Mouse (Mus musculus) embryonic facial prominence, embryonic 13.5 days (tissue): ENCODE data around the gene Chga. TPM values are rescaled to one million over a fixed set of nuclear protein-coding genes. Genes with fewer than 3 reads are reported as not detected.

Experiments
- ATAC-seq: fragments of 200-750 bp; cut with Nextera tagmentation; 2 replicates; pipeline ENCODE4 v1.8.0; 2017; ENCODE audit warnings: low read depth; ENCODE audit not compliant: insufficient number of reproducible peaks, insufficient read depth, low FRiP score, low TSS enrichment
- H3K27ac ChIP-seq: fragments of 300-500 bp; sonication (generic); 2 replicates; pipeline ENCODE4 v1.5.1; 2015; ENCODE audit warnings: moderate library complexity, mild to moderate bottlenecking, inconsistent platforms
- H3K27me3 ChIP-seq: fragments of 300-500 bp; sonication (generic); 2 replicates; pipeline ENCODE4 v1.6.1; 2015; ENCODE audit warnings: mild to moderate bottlenecking, inconsistent platforms
- H3K36me3 ChIP-seq: fragments of 300-500 bp; sonication (generic); 2 replicates; pipeline ENCODE4 v1.6.1; 2015; ENCODE audit warnings: mild to moderate bottlenecking, inconsistent platforms
- H3K4me1 ChIP-seq: fragments of 300-500 bp; sonication (generic); 2 replicates; pipeline ENCODE4 v1.6.1; 2015; ENCODE audit warnings: inconsistent platforms
- H3K4me2 ChIP-seq: fragments of 300-500 bp; sonication (generic); 2 replicates; pipeline ENCODE4 v1.6.1; 2015; ENCODE audit warnings: moderate library complexity, mild to moderate bottlenecking, inconsistent platforms
- H3K4me3 ChIP-seq: fragments of 300-500 bp; sonication (generic); 2 replicates; pipeline ENCODE4 v1.5.1; 2015; ENCODE audit warnings: mild to moderate bottlenecking, inconsistent platforms
- H3K9ac ChIP-seq: fragments of 300-500 bp; sonication (generic); 2 replicates; pipeline ENCODE4 v1.6.1; 2015; ENCODE audit warnings: mild to moderate bottlenecking, inconsistent platforms
- H3K9me3 ChIP-seq: fragments of 300-500 bp; sonication (generic); 2 replicates; pipeline ENCODE4 v1.6.1; 2016; ENCODE audit warnings: inconsistent platforms
- WGBS: fragments of 180-500 bp; shearing (Covaris S2); methylation state at CpG from one replicate; pipeline ENCODE4 v1.1.7; 2015; ENCODE audit warnings: mixed read lengths; 5-methylcytosine and 5-hydroxymethylcytosine counted together
- polyA plus RNA-seq: library from polyadenylated mRNA; unstranded; fragments of >200 nt; fragmentation: Nextera tagmentation; extraction: Ambion mirVana; gene quantifications from 2 replicates; pipeline ENCODE4 v1.2.1, GENCODE M21; 2015

Gene Chga
- 3.4 and 4.3 TPM in 2 replicates for polyA plus RNA-seq

DNA sequence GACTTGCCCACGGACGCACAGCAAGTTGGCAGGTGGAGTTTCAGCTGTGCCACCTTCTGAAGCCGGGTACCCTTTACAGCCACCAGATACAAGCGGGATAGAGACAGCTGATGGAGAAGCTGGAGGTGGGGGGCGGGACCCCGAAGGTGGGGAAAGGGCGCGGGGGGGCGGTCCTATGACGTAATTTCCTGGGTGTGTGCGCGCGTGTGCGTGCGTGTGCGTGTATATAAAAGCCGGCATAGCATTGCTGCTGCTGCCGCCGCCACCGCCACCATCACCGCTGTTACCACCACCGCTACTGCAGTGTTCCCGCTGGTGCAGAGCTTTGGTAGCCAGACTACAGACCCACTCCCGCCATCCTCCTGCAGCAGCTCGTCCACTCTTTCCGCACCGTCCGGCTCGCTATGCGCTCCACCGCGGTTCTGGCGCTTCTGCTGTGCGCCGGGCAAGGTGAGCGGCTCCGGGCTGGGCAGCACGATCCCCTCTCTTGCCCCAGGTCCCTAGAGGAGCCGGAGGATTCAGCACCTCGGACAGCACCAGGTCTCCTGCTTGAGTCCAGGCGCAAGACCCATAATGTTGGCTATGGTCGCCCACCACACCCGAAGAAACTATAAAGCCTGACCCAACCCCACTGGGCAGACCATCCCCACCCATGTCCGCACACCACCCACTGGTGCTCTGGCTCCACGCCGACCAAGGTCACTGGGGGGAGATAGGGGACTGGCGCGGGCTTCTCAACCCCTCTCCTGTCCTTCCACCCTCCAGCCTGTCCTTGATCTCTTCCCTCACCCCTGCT is at the start of gene Chga:
Gene Chga (plus strand): TSS at position 249 of the 796 bp plus-strand sequence.
- Histone ChIP-seq H3K27me3 (peaks cover 52% of the 10 kb centered on the region), H3K4me1 (0 out of 2 replicates have a peak, but pooled peaks cover 8% of the 10 kb centered on the region), H3K27ac (no peak within 1 kb of the TSS), H3K4me2 (peak within 1 kb of the TSS; percentile 61), H3K36me3 (no peaks in the 10 kb centered on the region), H3K4me3 (peak within 1 kb of the TSS; percentile 37), H3K9ac (no peak within 1 kb of the TSS), H3K9me3 (no peaks in the 10 kb centered on the region)
- 3% methylated on average over 47 of the region's 48 CpGs for WGBS
- peak; percentile 50; the same call in 1 of the 2 replicates for ATAC-seq

DNA sequence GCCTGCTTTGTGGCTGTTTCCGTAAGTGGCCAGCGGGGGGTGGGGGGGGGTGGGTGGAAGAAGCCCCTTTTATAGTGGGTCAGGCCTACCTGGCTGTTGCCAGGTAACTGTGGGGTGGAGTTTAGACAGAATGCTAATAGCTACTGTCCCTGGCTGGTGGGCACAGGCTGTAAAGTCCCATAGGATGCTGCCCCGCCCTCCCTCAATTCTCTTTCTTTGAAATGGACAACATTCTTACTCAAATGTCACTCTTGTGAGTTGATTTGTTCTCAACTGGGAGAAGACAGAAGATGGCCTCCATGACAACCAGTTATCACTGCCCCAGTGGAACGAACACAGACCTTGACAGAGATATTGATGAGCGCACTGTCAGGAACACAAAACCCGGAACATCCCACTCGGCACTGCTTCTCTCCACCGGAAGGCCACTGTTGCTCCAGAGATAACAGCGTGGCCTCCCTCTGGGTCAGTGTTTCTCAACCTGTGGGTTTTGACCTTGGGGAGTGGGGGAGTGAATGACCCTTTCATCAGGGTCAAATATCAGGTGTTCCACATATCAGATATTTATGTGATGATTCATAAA is 49.5 kb upstream of the Chga start:
- H3K36me3 ChIP-seq, result no peaks in the 10 kb centered on the region
- no peak overlapping the region for H3K9ac ChIP-seq
- peaks cover 3% of the 10 kb centered on the region; the same call in 1 of the 2 replicates for H3K4me1 ChIP-seq
- no peak for ATAC-seq
- no peak overlapping the region for H3K27ac ChIP-seq
- WGBS, result 82% methylated on average over 9 of the region's 9 CpGs
- H3K4me3 ChIP-seq, result no peak overlapping the region
- H3K4me2 ChIP-seq, result no peak overlapping the region
- no peaks in the 10 kb centered on the region for H3K9me3 ChIP-seq
- no peaks in the 10 kb centered on the region for H3K27me3 ChIP-seq

GRCm38 (mm10) chr12:102505949-102506348 is 48.8 kb upstream of the Chga start:
- H3K27ac ChIP-seq, result no peak overlapping the region
- no peak overlapping the region for H3K9ac ChIP-seq
- 92% methylated on average over 7 of the region's 7 CpGs for WGBS
- H3K9me3 ChIP-seq, result no peaks in the 10 kb centered on the region
- no peak for ATAC-seq
- H3K4me3 ChIP-seq, result no peak overlapping the region
- no peak overlapping the region for H3K4me2 ChIP-seq
- no peaks in the 10 kb centered on the region for H3K36me3 ChIP-seq
- H3K27me3 ChIP-seq, result no peaks in the 10 kb centered on the region
- peaks cover 10% of the 10 kb centered on the region for H3K4me1 ChIP-seq

DNA sequence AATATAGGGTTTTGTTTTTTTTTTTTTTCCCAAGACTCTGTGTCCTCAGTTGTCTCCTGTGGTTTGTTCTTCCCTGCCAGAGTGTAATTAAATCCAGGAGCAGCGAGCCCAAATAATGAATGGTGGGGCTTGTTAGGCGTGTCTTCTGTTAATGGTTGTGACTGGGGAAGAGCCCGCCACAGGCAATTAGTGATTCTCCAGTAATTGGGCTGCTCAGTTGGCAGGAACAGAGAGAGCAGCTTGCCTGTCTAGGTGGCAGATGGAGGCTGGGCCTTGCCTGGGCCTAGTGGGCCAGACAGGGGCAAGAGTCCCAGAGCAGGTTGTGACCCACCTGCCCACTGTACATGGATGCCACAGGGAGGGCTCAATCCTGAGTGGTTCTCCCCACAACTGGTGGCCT is 43.4 kb upstream of the Chga start:
- H3K27me3 ChIP-seq, result no peaks in the 10 kb centered on the region
- peak overlapping the region; percentile 48; the same call in 1 of the 2 replicates for H3K27ac ChIP-seq
- H3K36me3 ChIP-seq, result no peaks in the 10 kb centered on the region
- H3K9me3 ChIP-seq, result no peaks in the 10 kb centered on the region
- H3K9ac ChIP-seq, result no peak overlapping the region
- H3K4me2 ChIP-seq, result no peak overlapping the region
- no peak for ATAC-seq
- no peak overlapping the region for H3K4me3 ChIP-seq
- H3K4me1 ChIP-seq, result peaks cover 19% of the 10 kb centered on the region
- WGBS, result 6% methylated on average over 3 of the region's 3 CpGs

- no peak overlapping the region for H3K4me3 ChIP-seq
- no peaks in the 10 kb centered on the region for H3K27me3 ChIP-seq
- no peak overlapping the region for H3K9ac ChIP-seq
- 51% methylated on average over 6 of the region's 6 CpGs for WGBS
- H3K27ac ChIP-seq, result no peak overlapping the region
- no peaks in the 10 kb centered on the region for H3K36me3 ChIP-seq
- peaks cover 19% of the 10 kb centered on the region for H3K4me1 ChIP-seq
- H3K4me2 ChIP-seq, result no peak overlapping the region
- ATAC-seq, result no peak
- no peaks in the 10 kb centered on the region for H3K9me3 ChIP-seq
Observed at GRCm38 (mm10) chr12:102514151-102514550, 40.6 kb upstream of the Chga start.

DNA sequence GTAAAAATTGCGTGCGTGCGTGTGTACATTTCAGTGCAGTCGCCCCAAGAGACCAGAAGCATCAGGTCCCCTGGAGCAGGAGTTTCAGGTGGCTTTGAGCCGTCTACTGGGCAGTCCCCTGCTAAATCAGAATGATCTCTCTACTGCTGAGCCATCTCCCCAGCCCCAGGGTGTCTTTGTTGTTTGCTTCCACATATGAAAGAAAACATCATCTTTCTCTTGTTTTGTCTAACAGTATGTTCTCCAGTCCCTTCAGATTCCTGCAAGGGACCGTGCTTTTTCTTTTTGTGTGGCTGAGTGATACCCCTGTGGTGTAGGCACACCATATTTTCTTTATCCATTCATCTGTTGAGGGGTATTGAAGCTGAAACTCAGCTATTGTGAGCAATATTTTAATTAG is 40.0 kb upstream of the Chga start:
- Histone ChIP-seq H3K4me3 (no peak overlapping the region), H3K9me3 (no peaks in the 10 kb centered on the region), H3K4me1 (peaks cover 17% of the 10 kb centered on the region), H3K27ac (no peak overlapping the region), H3K27me3 (no peaks in the 10 kb centered on the region), H3K4me2 (no peak overlapping the region), H3K9ac (no peak overlapping the region), H3K36me3 (no peaks in the 10 kb centered on the region)
- 81% methylated on average over 6 of the region's 6 CpGs for WGBS
- no peak for ATAC-seq

DNA sequence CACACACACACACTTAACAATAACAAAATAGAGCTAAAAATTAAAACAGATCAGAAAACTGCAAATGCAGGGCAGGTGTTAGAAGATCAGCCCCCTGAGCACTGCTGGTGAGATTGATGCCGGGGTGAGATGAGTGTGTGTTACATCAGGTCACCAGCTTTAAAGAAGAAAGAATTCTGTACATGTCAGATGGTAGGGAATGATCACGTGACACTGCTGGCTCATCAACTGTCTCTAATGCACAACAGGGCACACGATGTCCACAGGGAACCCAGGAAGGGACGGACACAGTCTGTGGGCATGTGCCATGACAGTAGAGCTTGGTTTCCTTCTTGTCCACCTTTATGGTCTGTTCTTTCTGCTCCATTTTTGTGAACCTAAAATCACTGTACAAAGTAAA is 38.6 kb upstream of the Chga start:
- no peaks in the 10 kb centered on the region for H3K9me3 ChIP-seq
- no peak overlapping the region for H3K27ac ChIP-seq
- ATAC-seq, result no peak
- no peaks in the 10 kb centered on the region for H3K36me3 ChIP-seq
- no peak overlapping the region for H3K4me3 ChIP-seq
- peaks cover 7% of the 10 kb centered on the region for H3K4me1 ChIP-seq
- 77% methylated on average over 4 of the region's 4 CpGs for whole genome bisulfite sequencing
- H3K4me2 ChIP-seq, result no peak overlapping the region
- H3K27me3 ChIP-seq, result no peaks in the 10 kb centered on the region
- no peak overlapping the region for H3K9ac ChIP-seq

- Histone ChIP-seq H3K9me3 (no peaks in the 10 kb centered on the region), H3K4me1 (no peaks in the 10 kb centered on the region; the same call in 1 of the 2 replicates)
- 80% methylated on average over 13 of the region's 13 CpGs for WGBS
Observed at GRCm38 (mm10) chr12:102517647-102518046, 37.1 kb upstream of the Chga start.

GRCm38 (mm10) chr12:102519929-102520720 is 34.6 kb upstream of the Chga start:
- no peak for ATAC-seq
- Histone ChIP-seq H3K4me1 (no peaks in the 10 kb centered on the region), H3K4me2 (no peak overlapping the region), H3K9ac (no peak overlapping the region), H3K36me3 (no peaks in the 10 kb centered on the region), H3K4me3 (no peak overlapping the region), H3K27ac (no peak overlapping the region), H3K27me3 (no peaks in the 10 kb centered on the region), H3K9me3 (no peaks in the 10 kb centered on the region)
- 85% methylated on average over 12 of the region's 12 CpGs for WGBS

More at GRCm38 (mm10) chr12:102517647-102518046, 37.1 kb upstream of the Chga start:
- Histone ChIP-seq H3K27ac (no peak overlapping the region), H3K27me3 (no peaks in the 10 kb centered on the region), H3K4me3 (no peak overlapping the region), H3K9ac (no peak overlapping the region), H3K36me3 (no peaks in the 10 kb centered on the region), H3K4me2 (no peak overlapping the region)
- ATAC-seq, result no peak

DNA sequence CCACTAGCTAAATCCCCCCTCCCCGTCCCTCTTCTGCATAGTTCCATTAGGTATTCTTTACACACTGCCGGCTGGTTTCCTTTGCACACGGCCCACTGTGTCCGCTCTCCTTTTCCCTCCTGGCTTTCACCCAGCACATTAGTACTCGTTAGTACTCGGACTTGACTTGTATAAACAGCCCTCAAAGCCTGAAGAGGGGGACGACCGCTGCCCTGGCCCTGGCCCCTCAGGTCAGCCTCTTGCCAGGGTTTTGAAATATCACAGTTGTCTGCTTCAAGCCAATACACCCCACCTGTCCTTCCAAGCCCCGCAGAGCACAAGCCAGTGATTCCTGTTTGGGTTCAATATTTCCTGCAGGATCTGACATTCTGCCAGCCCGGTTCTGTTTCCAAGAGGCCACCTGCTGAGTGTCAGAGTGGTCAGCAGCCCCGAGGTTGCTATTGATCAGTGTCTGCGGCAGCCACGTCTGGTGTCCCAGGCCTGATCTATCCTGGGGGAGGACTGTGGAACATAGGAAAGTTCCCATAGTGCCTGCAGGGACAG is 32.9 kb upstream of the Chga start:
- no peak overlapping the region for H3K4me2 ChIP-seq
- no peak overlapping the region for H3K4me3 ChIP-seq
- no peaks in the 10 kb centered on the region for H3K9me3 ChIP-seq
- no peak overlapping the region for H3K9ac ChIP-seq
- no peaks in the 10 kb centered on the region for H3K36me3 ChIP-seq
- 46% methylated on average over 13 of the region's 13 CpGs for WGBS
- no peak overlapping the region for H3K27ac ChIP-seq
- no peaks in the 10 kb centered on the region for H3K4me1 ChIP-seq
- no peak for ATAC-seq
- H3K27me3 ChIP-seq, result no peaks in the 10 kb centered on the region

GRCm38 (mm10) chr12:102524216-102524615 is 30.6 kb upstream of the Chga start:
- H3K4me2 ChIP-seq, result no peak overlapping the region
- no peak overlapping the region for H3K4me3 ChIP-seq
- no peaks in the 10 kb centered on the region for H3K27me3 ChIP-seq
- no peaks in the 10 kb centered on the region for H3K36me3 ChIP-seq
- 66% methylated on average over 3 of the region's 3 CpGs for WGBS
- no peak overlapping the region for H3K9ac ChIP-seq
- no peaks in the 10 kb centered on the region for H3K9me3 ChIP-seq
- ATAC-seq, result no peak
- H3K4me1 ChIP-seq, result no peaks in the 10 kb centered on the region
- no peak overlapping the region for H3K27ac ChIP-seq
